Mouse (Mus musculus) forebrain, embryonic 11.5 days (tissue): Measurements from ENCODE around the gene Sox2. TPM values are rescaled to one million over a fixed set of nuclear protein-coding genes. Genes with fewer than 3 reads are reported as not detected.

ENCODE experiments used
- ATAC-seq: fragments of 200-750 bp; cut with Nextera tagmentation; replicated peaks from 2 replicates; pipeline ENCODE4 v1.8.0; 2017; ENCODE audit warnings: moderate TSS enrichment; ENCODE audit not compliant: low FRiP score
- DNase-seq: peaks from one replicate; pipeline ENCODE4 v3.0.0-alpha.2; 2017; ENCODE audit warnings: low spot score
- H3K27ac ChIP-seq: fragments of 300-500 bp; sonication (generic); 2 replicates; pipeline ENCODE4 v1.5.1; 2014; ENCODE audit warnings: low read depth, low read length
- H3K27me3 ChIP-seq: fragments of 300-500 bp; sonication (generic); 2 replicates; pipeline ENCODE4 v1.6.1; 2014; ENCODE audit warnings: mild to moderate bottlenecking, low read length, mixed read lengths; ENCODE audit not compliant: control insufficient read depth, insufficient read depth
- H3K36me3 ChIP-seq: fragments of 300-500 bp; sonication (generic); 2 replicates; pipeline ENCODE4 v1.6.1; 2014; ENCODE audit warnings: mild to moderate bottlenecking, low read length, moderate library complexity, mixed read lengths; ENCODE audit not compliant: control insufficient read depth, insufficient read depth
- H3K4me1 ChIP-seq: fragments of 300-500 bp; sonication (generic); replicated peaks from 2 replicates; pipeline ENCODE4 v1.6.1; 2014; ENCODE audit warnings: low read length, mixed read lengths; ENCODE audit not compliant: control insufficient read depth, insufficient read depth
- H3K4me2 ChIP-seq: fragments of 300-500 bp; sonication (generic); 2 replicates; pipeline ENCODE4 v1.6.1; 2014; ENCODE audit warnings: low read depth, mild to moderate bottlenecking, low read length, moderate library complexity, mixed read lengths; ENCODE audit not compliant: severe bottlenecking
- H3K4me3 ChIP-seq: fragments of 300-500 bp; sonication (generic); 2 replicates; pipeline ENCODE4 v1.5.1; 2014; ENCODE audit warnings: low read depth, low read length
- H3K9ac ChIP-seq: fragments of 300-500 bp; sonication (generic); 2 replicates; pipeline ENCODE4 v1.6.1; 2014; ENCODE audit warnings: low read length
- H3K9me3 ChIP-seq: fragments of 300-500 bp; sonication (generic); 2 replicates; pipeline ENCODE4 v1.6.1; 2016; ENCODE audit warnings: low read length, mixed read lengths; ENCODE audit not compliant: control insufficient read depth
- WGBS: fragments of 180-500 bp; shearing (Covaris S2); extraction: QIAGEN DNeasy Blood & Tissue Kit; methylation state at CpG from one replicate; pipeline ENCODE4 v1.1.7; 2014; 5-methylcytosine and 5-hydroxymethylcytosine counted together
- polyA plus RNA-seq: library from polyadenylated mRNA; unstranded; fragments of >200 nt; fragmentation: Nextera tagmentation; extraction: Ambion mirVana; gene quantifications from 2 replicates; pipeline ENCODE4 v1.2.1, GENCODE M21; 2014

Sox2 gene
- polyA plus RNA-seq, 1 experiment from 2014 or later: 57.7 TPM

DNA sequence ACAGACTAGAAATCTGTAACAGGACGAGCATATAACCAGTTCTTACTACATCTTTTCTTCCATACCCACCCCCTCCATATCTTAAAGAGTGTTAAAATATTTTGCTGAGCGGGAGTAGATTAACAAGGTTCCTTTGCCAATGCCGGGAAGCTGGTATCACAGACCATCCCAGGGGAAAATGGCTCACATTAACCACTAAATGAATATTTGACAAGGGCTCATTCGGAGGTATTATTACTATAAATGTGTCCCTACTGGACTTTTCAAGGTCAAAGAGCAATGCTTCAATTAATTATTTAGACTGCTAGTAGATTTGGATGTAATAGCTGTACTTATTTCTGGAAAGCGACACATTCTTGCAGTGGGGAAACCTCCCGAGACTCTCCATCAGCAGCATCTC, 4.6 kb downstream of the Sox2 start:
- H3K9me3 ChIP-seq: no peaks in the 10 kb centered on the region
- WGBS: 8% methylated on average over 6 of the region's 6 CpGs
- ATAC-seq (no peak), DNase-seq (no peak)
- peak overlapping the region; percentile 81 for H3K4me2 ChIP-seq
- H3K4me3 ChIP-seq: peak overlapping the region; percentile 71
- H3K4me1 ChIP-seq: peaks cover 27% of the 10 kb centered on the region
- H3K27me3 ChIP-seq: no peaks in the 10 kb centered on the region
- H3K27ac ChIP-seq: peak overlapping the region; percentile 98
- no peaks in the 10 kb centered on the region for H3K36me3 ChIP-seq
- peak overlapping the region; percentile 88 for H3K9ac ChIP-seq

DNA sequence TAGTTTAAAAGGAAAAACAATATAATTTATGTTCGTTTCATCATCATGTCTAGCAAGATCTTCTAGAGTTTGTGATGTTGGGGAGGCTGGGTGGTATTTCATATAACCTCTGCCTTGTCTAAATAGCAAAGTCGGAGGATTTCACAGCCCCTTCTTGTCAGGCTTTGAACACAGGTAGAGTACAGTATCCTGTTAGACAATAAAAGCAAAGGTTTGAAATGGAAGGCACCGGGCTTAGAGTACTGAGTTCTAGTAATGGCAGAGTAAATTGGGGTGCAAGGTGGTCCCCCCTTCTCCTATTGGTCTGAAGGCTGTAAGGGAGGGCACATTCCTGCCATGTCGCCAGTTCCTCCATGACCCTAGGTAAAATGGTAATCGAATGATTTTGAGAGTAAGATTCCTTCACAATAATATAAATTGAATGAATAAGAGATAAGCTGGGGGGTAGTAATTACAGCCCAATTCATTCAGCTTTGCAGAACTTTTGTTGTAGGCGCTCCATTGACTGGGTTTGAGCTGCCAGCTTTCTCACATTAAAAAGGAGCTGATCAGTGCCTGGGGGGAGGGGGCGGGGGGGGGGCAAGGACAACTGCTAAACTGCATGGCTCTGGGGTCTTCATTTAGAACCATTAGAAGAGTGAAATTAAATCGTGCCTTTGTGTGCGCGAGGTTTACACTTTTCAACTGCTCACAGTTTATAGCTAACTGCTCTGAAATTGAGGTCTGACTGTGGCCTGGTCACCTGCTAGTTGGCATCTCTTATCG, 5.3 kb downstream of the Sox2 start:
- Histone ChIP-seq H3K4me1 (peaks cover 30% of the 10 kb centered on the region), H3K9me3 (no peaks in the 10 kb centered on the region), H3K27ac (peak overlapping the region; percentile 98), H3K4me2 (peak overlapping the region; percentile 81), H3K4me3 (peak overlapping the region; percentile 71), H3K27me3 (no peaks in the 10 kb centered on the region), H3K9ac (peak overlapping the region; percentile 88), H3K36me3 (no peaks in the 10 kb centered on the region)
- WGBS: 3% methylated on average over 11 of the region's 11 CpGs
- DNase-seq (peak; percentile 84), ATAC-seq (peak; percentile 51)

DNA sequence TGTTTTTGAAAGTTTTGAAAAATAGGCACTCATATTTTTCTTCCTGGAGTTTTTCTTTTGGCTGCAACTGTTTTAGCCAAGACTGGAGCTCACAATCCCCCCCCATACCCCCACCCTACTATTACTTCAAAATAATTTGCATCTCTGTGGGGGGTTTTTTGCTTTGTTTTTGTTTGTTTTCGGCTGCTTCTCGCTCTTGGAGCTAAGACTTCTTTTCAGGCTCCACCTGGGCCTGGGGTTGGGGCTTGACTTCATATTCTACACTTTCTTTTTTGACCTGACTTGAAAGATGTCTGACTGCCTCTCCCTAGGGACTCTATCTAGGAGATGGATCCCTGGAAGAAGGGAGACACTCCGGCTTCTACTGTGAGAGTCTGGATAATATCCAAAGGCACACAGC, 5.9 kb downstream of the Sox2 start:
- ATAC-seq (no peak), DNase-seq (no peak)
- H3K4me2 ChIP-seq: peak overlapping the region; percentile 81
- 0 out of 2 replicates have a peak, but pooled peaks cover 2% of the 10 kb centered on the region for H3K27me3 ChIP-seq
- WGBS: 0% methylated on average over 3 of the region's 3 CpGs
- H3K4me1 ChIP-seq: peaks cover 34% of the 10 kb centered on the region
- H3K27ac ChIP-seq: peak overlapping the region; percentile 98
- no peaks in the 10 kb centered on the region for H3K9me3 ChIP-seq
- no peaks in the 10 kb centered on the region for H3K36me3 ChIP-seq
- H3K9ac ChIP-seq: peak overlapping the region; percentile 88
- peak overlapping the region; percentile 71 for H3K4me3 ChIP-seq

DNA sequence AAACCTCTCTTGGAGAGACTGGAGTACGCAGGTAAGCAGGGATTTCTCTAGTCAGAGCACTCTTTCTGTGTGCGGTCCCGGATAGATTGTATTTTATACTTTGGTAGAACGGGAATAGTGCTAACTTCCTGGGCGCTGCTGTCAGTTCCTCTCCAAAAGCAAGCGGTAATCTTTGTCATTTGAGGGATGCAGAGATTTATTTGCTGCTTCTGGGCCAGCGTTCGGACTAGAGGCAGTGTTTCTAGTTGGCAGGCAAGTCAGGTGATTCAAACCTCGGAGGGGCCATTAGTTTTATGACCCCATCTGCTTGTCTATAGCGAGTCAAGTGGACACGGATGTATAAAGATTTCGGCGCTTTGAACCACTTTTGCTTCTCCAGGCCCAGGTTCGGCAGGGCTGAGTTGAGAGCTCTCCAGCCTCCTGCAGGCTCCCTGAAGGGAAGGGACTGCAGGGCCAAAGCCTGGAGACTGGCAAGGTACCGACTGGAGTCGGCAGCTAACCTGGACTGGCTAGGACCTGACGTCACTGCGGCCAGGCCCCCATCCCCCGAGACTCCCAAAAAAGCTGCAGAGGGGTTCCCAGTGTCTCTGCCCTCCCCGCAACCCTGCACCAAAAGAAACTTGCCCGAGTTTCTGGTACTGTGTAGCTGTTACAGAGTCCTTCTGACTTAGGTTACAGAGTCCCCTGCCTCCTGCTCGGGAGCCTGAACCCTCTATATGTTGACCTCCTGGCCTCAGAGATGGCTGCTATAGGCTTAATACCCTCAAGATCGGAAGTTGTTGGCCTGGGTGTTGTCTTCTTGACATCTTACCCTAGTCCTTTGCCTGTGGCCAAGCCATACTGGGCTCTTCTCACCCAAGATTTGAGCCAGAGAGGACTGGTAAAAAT, 6.9 kb downstream of the Sox2 start:
- H3K27me3 ChIP-seq: 0 out of 2 replicates have a peak, but pooled peaks cover 2% of the 10 kb centered on the region
- peak overlapping the region; percentile 88 for H3K9ac ChIP-seq
- WGBS: 10% methylated on average over 23 of the region's 23 CpGs
- H3K36me3 ChIP-seq: no peaks in the 10 kb centered on the region
- no peaks in the 10 kb centered on the region for H3K9me3 ChIP-seq
- ATAC-seq: no peak
- peak overlapping the region; percentile 71 for H3K4me3 ChIP-seq
- DNase-seq: no peak
- H3K4me1 ChIP-seq: peaks cover 41% of the 10 kb centered on the region
- peak overlapping the region; percentile 81 for H3K4me2 ChIP-seq
- H3K27ac ChIP-seq: peak overlapping the region; percentile 98

DNA sequence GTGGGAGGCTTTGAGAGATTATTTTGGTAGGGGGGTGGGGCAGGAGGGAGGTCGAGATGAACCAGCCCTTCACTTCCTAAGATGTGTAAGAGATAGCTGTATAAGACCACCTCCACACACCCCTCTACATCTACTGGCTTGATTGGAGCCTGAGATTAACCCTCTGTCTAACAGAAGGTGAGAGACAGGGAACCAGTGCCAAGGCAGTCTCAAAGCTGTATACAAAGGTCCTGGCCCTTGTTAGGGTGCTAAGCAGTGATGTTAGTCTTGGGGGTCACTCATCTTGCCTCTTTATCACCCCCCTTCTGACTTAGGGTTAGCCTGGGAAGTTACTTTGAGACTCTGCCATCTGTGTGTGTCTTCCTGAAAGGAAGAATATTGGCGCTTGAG, 7.5 kb downstream of the Sox2 start:
- no peak for DNase-seq
- Histone ChIP-seq H3K4me1 (peaks cover 44% of the 10 kb centered on the region), H3K27me3 (0 out of 2 replicates have a peak, but pooled peaks cover 2% of the 10 kb centered on the region)

DNA sequence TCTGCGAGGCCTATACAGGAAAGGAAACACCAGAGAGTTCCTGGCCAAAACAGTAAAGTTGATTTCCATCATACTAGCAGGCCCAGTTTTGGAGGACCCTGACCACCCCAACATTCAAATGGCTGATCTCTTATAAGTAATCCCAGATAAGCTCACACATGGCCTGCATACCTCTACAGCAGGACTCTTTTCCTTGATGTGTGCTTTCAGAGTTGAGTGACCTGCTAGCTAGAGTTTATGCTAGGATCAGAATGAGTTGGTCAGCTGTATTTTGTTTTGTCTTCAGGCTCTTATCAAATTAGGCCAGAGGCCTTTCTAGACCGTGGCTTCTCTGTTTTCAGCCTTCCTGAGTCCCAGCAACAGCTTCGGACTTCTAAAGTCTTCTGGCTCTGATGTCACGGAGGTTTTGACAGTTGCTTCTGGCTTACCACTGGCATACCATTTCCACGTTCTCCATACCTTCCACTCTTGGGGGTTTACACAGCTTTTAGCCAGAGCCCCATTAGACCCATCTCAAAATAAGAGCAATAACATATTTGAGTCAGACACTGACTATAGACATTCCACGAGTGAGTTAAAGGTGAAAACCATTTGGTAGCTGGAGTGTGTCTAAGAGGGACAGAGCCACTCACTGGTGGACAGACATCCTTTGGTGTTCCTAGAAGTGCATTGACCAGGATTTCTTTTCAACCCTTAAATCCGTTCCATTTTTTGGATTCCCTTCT, 8.2 kb downstream of the Sox2 start:
- ATAC-seq (no peak), DNase-seq (no peak)
- WGBS: 49% methylated on average over 7 of the region's 7 CpGs
- Histone ChIP-seq H3K4me3 (peak overlapping the region; percentile 71), H3K36me3 (no peaks in the 10 kb centered on the region), H3K27me3 (0 out of 2 replicates have a peak, but pooled peaks cover 2% of the 10 kb centered on the region), H3K9me3 (no peaks in the 10 kb centered on the region), H3K4me2 (peak overlapping the region; percentile 81), H3K27ac (peak overlapping the region; percentile 98), H3K9ac (peak overlapping the region; percentile 88), H3K4me1 (peaks cover 46% of the 10 kb centered on the region)

More for the DNA sequence above, 7.5 kb downstream of the Sox2 start:
- WGBS: 47% methylated on average over 2 of the region's 2 CpGs
- peak overlapping the region; percentile 88 for H3K9ac ChIP-seq
- peak overlapping the region; percentile 71 for H3K4me3 ChIP-seq
- peak overlapping the region; percentile 81 for H3K4me2 ChIP-seq
- no peaks in the 10 kb centered on the region for H3K9me3 ChIP-seq
- no peak for ATAC-seq
- H3K36me3 ChIP-seq: no peaks in the 10 kb centered on the region
- H3K27ac ChIP-seq: peak overlapping the region; percentile 98

DNA sequence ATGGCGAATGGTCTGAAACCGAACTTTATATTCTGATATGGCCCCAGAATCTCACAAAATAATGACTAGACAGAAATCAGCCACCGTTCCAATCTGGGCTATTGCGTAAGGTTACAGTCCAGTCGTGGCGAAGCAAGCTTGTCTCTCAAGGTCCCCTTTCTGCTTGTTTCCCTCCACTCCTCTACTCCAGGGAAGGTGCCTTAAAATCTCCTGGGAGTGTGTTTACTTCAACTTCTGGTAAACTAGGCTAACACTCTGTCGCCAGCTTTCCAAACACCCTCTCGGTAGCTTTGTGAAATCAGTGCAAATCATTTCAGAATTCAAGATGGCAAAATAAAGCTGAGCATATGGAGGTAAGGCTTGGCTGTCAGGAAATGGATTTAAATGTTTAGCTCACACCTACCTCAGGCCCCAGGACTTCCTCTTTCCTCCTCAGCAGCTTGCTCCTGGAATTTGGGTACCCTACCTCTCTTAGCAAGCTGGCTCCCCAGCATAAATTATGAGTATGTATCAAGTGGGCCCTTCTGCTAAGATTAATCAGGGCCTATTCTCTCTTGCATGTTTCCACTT, 8.8 kb downstream of the Sox2 start:
- H3K36me3 ChIP-seq: no peaks in the 10 kb centered on the region
- peaks cover 50% of the 10 kb centered on the region for H3K4me1 ChIP-seq
- ATAC-seq (no peak), DNase-seq (no peak)
- H3K4me3 ChIP-seq: peak overlapping the region; percentile 71
- H3K9me3 ChIP-seq: no peaks in the 10 kb centered on the region
- 50% methylated on average over 8 of the region's 8 CpGs for WGBS
- peak overlapping the region; percentile 88 for H3K9ac ChIP-seq
- H3K27me3 ChIP-seq: peaks cover 4% of the 10 kb centered on the region; the same call in 1 of the 2 replicates
- H3K4me2 ChIP-seq: peak overlapping the region; percentile 81
- H3K27ac ChIP-seq: peak overlapping the region; percentile 98

DNA sequence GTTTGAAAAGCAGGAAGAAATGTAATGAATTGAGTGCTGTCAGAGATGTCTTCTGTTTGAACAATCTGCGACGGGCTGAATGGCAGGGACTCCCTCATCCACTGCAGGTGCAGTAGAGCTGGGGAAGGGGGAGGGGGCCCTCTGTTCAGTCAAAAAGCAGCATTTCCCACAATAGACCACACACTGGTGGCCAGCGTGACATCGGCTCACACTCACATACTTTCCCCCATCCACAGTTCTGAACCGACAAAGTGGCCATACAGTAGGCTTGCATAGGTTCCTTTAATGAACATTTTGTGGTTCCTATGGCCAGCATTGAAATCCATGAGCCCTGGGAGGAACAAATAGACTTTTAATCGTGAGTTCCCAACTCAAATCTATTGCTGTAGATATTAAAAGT, 9.7 kb downstream of the Sox2 start:
- H3K36me3 ChIP-seq: no peaks in the 10 kb centered on the region
- peak overlapping the region; percentile 81 for H3K4me2 ChIP-seq
- peaks cover 50% of the 10 kb centered on the region for H3K4me1 ChIP-seq
- DNase-seq (peak; percentile 81), ATAC-seq (peak; percentile 47)
- H3K27ac ChIP-seq: peak overlapping the region; percentile 98
- H3K9me3 ChIP-seq: no peaks in the 10 kb centered on the region
- H3K27me3 ChIP-seq: peaks cover 4% of the 10 kb centered on the region; the same call in 1 of the 2 replicates
- H3K9ac ChIP-seq: peak overlapping the region; percentile 88
- WGBS: 0% methylated on average over 6 of the region's 6 CpGs
- peak overlapping the region; percentile 38; the same call in 1 of the 2 replicates for H3K4me3 ChIP-seq
